Mouse (Mus musculus) CH12.LX (cell line): ENCODE data around the gene Rybp.

Source experiments
- CTCF ChIP-seq, 2 experiments: IDR thresholded peaks in 1 of 2; conservative IDR thresholded peaks in 1 of 2; 2 replicates each; pipeline ENCODE4 v1.5.1; 2011 to 2012; ENCODE audit warnings: low read depth in 2 of 2, low read length in 2 of 2, improper control_type of control experiment in 1 of 2, inconsistent platforms in 1 of 2, mild to moderate bottlenecking in 1 of 2, moderate library complexity in 1 of 2
- KAT2A ChIP-seq: IDR thresholded peaks from 2 replicates; pipeline ENCODE4 v1.6.1; 2012; ENCODE audit warnings: low read length, improper control_type of control experiment, inconsistent platforms; ENCODE audit not compliant: insufficient replicate concordance
- MAFK ChIP-seq: IDR thresholded peaks from 2 replicates; pipeline ENCODE4 v1.6.1; 2011; ENCODE audit warnings: low read length, improper control_type of control experiment; ENCODE audit not compliant: insufficient replicate concordance
- MAZ ChIP-seq: IDR thresholded peaks from 2 replicates; pipeline ENCODE4 v1.6.1; 2012; ENCODE audit warnings: low read depth, mild to moderate bottlenecking, inconsistent platforms, low read length, improper control_type of control experiment, moderate library complexity
- NRF1 ChIP-seq: IDR thresholded peaks from 2 replicates; pipeline ENCODE4 v1.6.1; 2014; ENCODE audit warnings: low read depth, mild to moderate bottlenecking, inconsistent platforms, low read length, improper control_type of control experiment, moderate library complexity
- POLR2A ChIP-seq: IDR thresholded peaks from 2 replicates; pipeline ENCODE4 v1.6.1; 2011; ENCODE audit warnings: low read depth, mild to moderate bottlenecking, improper control_type of control experiment, low read length
- POLR2AphosphoS2 ChIP-seq: IDR thresholded peaks from 2 replicates; pipeline ENCODE4 v1.6.1; 2011; ENCODE audit warnings: low read depth, low read length, improper control_type of control experiment
- RCOR1 ChIP-seq: conservative IDR thresholded peaks from 2 replicates; pipeline ENCODE4 v1.6.1; 2012; ENCODE audit warnings: low read depth, mild to moderate bottlenecking, inconsistent platforms, low read length, improper control_type of control experiment
- SMC3 ChIP-seq: IDR thresholded peaks from 2 replicates; pipeline ENCODE4 v1.6.1; 2011; ENCODE audit warnings: low read depth, low read length, improper control_type of control experiment
- TBP ChIP-seq: conservative IDR thresholded peaks from 2 replicates; pipeline ENCODE4 v1.6.1; 2011; ENCODE audit warnings: low read depth, low read length, improper control_type of control experiment
- UBTF ChIP-seq: IDR thresholded peaks from 2 replicates; pipeline ENCODE4 v1.6.1; 2012; ENCODE audit warnings: low read depth, mild to moderate bottlenecking, inconsistent platforms, low read length, improper control_type of control experiment, moderate library complexity
- ZC3H11A ChIP-seq: IDR thresholded peaks from 2 replicates; pipeline ENCODE4 v1.6.1; 2012; ENCODE audit warnings: low read depth, mild to moderate bottlenecking, inconsistent platforms, low read length, improper control_type of control experiment
- ZKSCAN1 ChIP-seq: IDR thresholded peaks from 2 replicates; pipeline ENCODE4 v1.6.1; 2012; ENCODE audit warnings: low read depth, inconsistent platforms, low read length, improper control_type of control experiment, borderline replicate concordance
- ZMIZ1 ChIP-seq: IDR thresholded peaks from 2 replicates; pipeline ENCODE4 v1.6.1; 2012; ENCODE audit warnings: low read depth, mild to moderate bottlenecking, inconsistent platforms, low read length, improper control_type of control experiment

DNA sequence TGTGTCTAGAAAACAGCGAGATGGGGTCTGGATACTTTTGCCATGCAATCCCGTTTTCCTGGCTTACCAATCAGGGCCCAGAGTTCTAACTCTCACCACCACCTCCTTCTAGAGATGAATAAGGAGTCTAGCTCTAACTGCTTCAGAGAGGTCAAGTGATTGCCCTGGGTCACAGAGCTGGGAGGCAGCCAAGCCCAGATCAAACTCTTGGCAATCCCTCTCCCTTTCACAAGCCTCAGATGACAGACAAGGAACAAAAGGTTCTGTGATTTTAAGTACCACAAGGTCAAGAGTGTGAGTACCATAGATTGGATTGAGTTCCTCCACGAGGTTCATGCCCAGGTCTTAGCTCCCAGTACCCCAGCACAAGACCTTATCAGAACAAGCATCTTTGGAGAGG, 75.6 kb downstream of the Rybp start:
- TF ChIP-seq RCOR1 (no peak), POLR2AphosphoS2 (no peak), POLR2A (no peak), TBP (no peak), ZKSCAN1 (no peak), CTCF (conservative IDR thresholded peaks at IDR 0.05 in 1 of 2, IDR thresholded peaks at IDR 0.05 in 1 of 2; ENCODE audit: low read depth in 2 of 2, low read length in 2 of 2) (no peak), ZC3H11A (no peak), SMC3 (no peak), UBTF (no peak), ZMIZ1 (no peak), MAZ (no peak), NRF1 (no peak), KAT2A (no peak), MAFK (no peak)
